Mouse (Mus musculus) left cerebral cortex, adult 2 months (tissue): Measurements from ENCODE around the gene Gipc2. TPM values are rescaled to one million over a fixed set of nuclear protein-coding genes. Genes with fewer than 3 reads are reported as not detected.
A peak's percentile ranks its signal among the peaks of the same experiment; 100 is the strongest.

Experiments used
- DNase-seq, 2 experiments: peaks; one replicate each; pipeline ENCODE4 v3.0.0; 2021 to 2022; ENCODE audit warnings: low spot score in 2 of 2, mixed read lengths in 1 of 2; ENCODE audit errors: extremely low spot score in 1 of 2
- H3K27ac ChIP-seq: fragments of 200-600 bp; 2 replicates; pipeline ENCODE4 v1.8.1; 2022
- H3K4me3 ChIP-seq: fragments of 200-600 bp; 2 replicates; pipeline ENCODE4 v1.8.1; 2022
- CTCF ChIP-seq: fragments of 200-600 bp; IDR thresholded peaks from 2 replicates; pipeline ENCODE4 v1.8.1; 2022; ENCODE audit warnings: antibody characterized with exemption, mild to moderate bottlenecking, moderate library complexity
- intact Hi-C: fragments of 180-260 bp; cut with DNase I; formaldehyde crosslinking; loops from one replicate; pipeline ENCODE4 v1.15.1; 2025
- total RNA-seq, 2 experiments: library from RNA; stranded (reverse); gene quantifications; 2 replicates each; pipeline ENCODE4 v1.2.3; 2021

Gene Gipc2
- total RNA-seq, 2 experiments from 2014 or later = 2.8 to 3.2 TPM

GRCm38 (mm10) chr3:152163320-152163719 is 2.7 kb downstream of the Gipc2 start:
- Histone ChIP-seq H3K4me3 (no peak overlapping the region), H3K27ac (no peak overlapping the region)
- intact Hi-C loops = loop anchor here (5.0 kb wide), 1 partner anchor 51 kb away; no protein-coding TSS in a partner anchor
- no peak for TF ChIP-seq CTCF
- DNase-seq = no peak

- Histone ChIP-seq H3K4me3 (no peak overlapping the region), H3K27ac (no peak overlapping the region)
- no peak for TF ChIP-seq CTCF
- no peak for DNase-seq
- intact Hi-C loops = loop anchor here (5.0 kb wide), 1 partner anchor 48 kb away; no protein-coding TSS in a partner anchor
Measured at GRCm38 (mm10) chr3:152160607-152161006, 5.4 kb downstream of the Gipc2 start.

GRCm38 (mm10) chr3:152159321-152159720 is 6.7 kb downstream of the Gipc2 start:
- no peak for DNase-seq
- Histone ChIP-seq H3K4me3 (no peak overlapping the region), H3K27ac (no peak overlapping the region)
- intact Hi-C loops = no loop called here
- no peak for TF ChIP-seq CTCF

GRCm38 (mm10) chr3:152158344-152159291 is 7.4 kb downstream of the Gipc2 start:
- Histone ChIP-seq H3K4me3 (no peak overlapping the region), H3K27ac (peak overlapping the region; percentile 54; the same call in 1 of the 2 replicates)
- TF ChIP-seq CTCF = no peak
- intact Hi-C loops = no loop called here
- no peak for DNase-seq

- no peak for DNase-seq
- intact Hi-C loops = no loop called here
- H3K27ac ChIP-seq = no peak overlapping the region
- no peak overlapping the region for H3K4me3 ChIP-seq
- no peak for TF ChIP-seq CTCF
Measured at GRCm38 (mm10) chr3:152156816-152157496, 9.1 kb downstream of the Gipc2 start.

GRCm38 (mm10) chr3:152155296-152155948 is 10.6 kb downstream of the Gipc2 start:
- Histone ChIP-seq H3K4me3 (no peak overlapping the region), H3K27ac (no peak overlapping the region)
- no peak for TF ChIP-seq CTCF
- intact Hi-C loops = no loop called here
- peak; percentile 26 to 44 for DNase-seq

- TF ChIP-seq CTCF = no peak
- no peak for DNase-seq
- intact Hi-C loops = no loop called here
- H3K27ac ChIP-seq = no peak overlapping the region
- H3K4me3 ChIP-seq = no peak overlapping the region
Measured at GRCm38 (mm10) chr3:152154095-152154494, 11.9 kb downstream of the Gipc2 start.

- no peak overlapping the region for H3K27ac ChIP-seq
- intact Hi-C loops = no loop called here
- no peak overlapping the region for H3K4me3 ChIP-seq
- no peak for TF ChIP-seq CTCF
- DNase-seq = no peak
Measured at GRCm38 (mm10) chr3:152153152-152153551, 12.9 kb downstream of the Gipc2 start.

GRCm38 (mm10) chr3:152152483-152152804 is 13.6 kb downstream of the Gipc2 start:
- no peak overlapping the region for H3K4me3 ChIP-seq
- no peak overlapping the region for H3K27ac ChIP-seq
- intact Hi-C loops = no loop called here
- DNase-seq = no peak
- no peak for TF ChIP-seq CTCF

- intact Hi-C loops = no loop called here
- peak overlapping the region; percentile 14; the same call in 1 of the 2 replicates for H3K4me3 ChIP-seq
Measured at GRCm38 (mm10) chr3:152151725-152152482, 14.1 kb downstream of the Gipc2 start.

GRCm38 (mm10) chr3:152149863-152150262 is 16.2 kb downstream of the Gipc2 start:
- intact Hi-C loops = loop anchor here (5.0 kb wide), 1 partner anchor 42 kb away; no protein-coding TSS in a partner anchor
- TF ChIP-seq CTCF = no peak
- DNase-seq = no peak
- no peak overlapping the region for H3K4me3 ChIP-seq
- H3K27ac ChIP-seq = no peak overlapping the region

More at GRCm38 (mm10) chr3:152151725-152152482, 14.1 kb downstream of the Gipc2 start:
- TF ChIP-seq CTCF = no peak
- H3K27ac ChIP-seq = no peak overlapping the region
- DNase-seq = no peak
